Mouse (Mus musculus) megakaryocyte, adult 5-6 weeks (primary cell): Measurements from ENCODE around the gene Capn2. TPM values are rescaled to one million over a fixed set of nuclear protein-coding genes. Genes with fewer than 3 reads are reported as not detected.

Experiments
- ATAC-seq: 2 replicates; pipeline ENCODE4 v1.8.0; 2016; ENCODE audit warnings: mild to moderate bottlenecking, inconsistent platforms; ENCODE audit not compliant: poor library complexity, severe bottlenecking
- total RNA-seq, 2 experiments: library from RNA; stranded (forward) in 1 of 2; stranded (reverse) in 1 of 2; fragments of 153-499, 151-499 nt in 1 of 2; fragments of 221-1000, 200-1000 nt in 1 of 2; gene quantifications; 2 replicates each; pipeline versions ENCODE4 v1.2.3 to v1.2.4; 2015 to 2017

The Capn2 gene
- total RNA-seq, 2 experiments from 2014 or later = 122 to 241 TPM

- no peak for ATAC-seq
Observed at GRCm38 (mm10) chr1:182425176-182425575, 92.2 kb downstream of the Capn2 start.

GRCm38 (mm10) chr1:182424274-182424673, 93.1 kb downstream of the Capn2 start:
- no peak for ATAC-seq

GRCm38 (mm10) chr1:182419481-182419880, 97.9 kb downstream of the Capn2 start:
- no peak for ATAC-seq

Other genes starting within 250 kb of the Capn2 start
- 417 and 430 TPM in 2 replicates for gene Degs1, start 234.8 kb downstream of the Capn2 start, total RNA-seq (2015)
- gene Degs1, start 234.8 kb downstream of the Capn2 start, total RNA-seq (2017) = 194 and 208 TPM in 2 replicates
- gene Fbxo28, start 176.0 kb downstream of the Capn2 start, total RNA-seq (2015) = 20.8 and 23.8 TPM in 2 replicates
- gene Fbxo28, start 176.0 kb downstream of the Capn2 start, total RNA-seq (2017) = 21.2 and 23.3 TPM in 2 replicates
- 16.4 and 20.1 TPM in 2 replicates for gene Trp53bp2, start 108.4 kb downstream of the Capn2 start, total RNA-seq (2015)
- 9.0 and 9.4 TPM in 2 replicates for gene Trp53bp2, start 108.4 kb downstream of the Capn2 start, total RNA-seq (2017)
- gene Capn8, start 47.4 kb upstream of the Capn2 start, total RNA-seq (2015) = not detected in 2 replicates
- gene Capn8, start 47.4 kb upstream of the Capn2 start, total RNA-seq (2017) = not detected in 2 replicates
- not detected in 2 replicates for gene Ccdc185, start 231.6 kb upstream of the Capn2 start, total RNA-seq (2015)
- gene Ccdc185, start 231.6 kb upstream of the Capn2 start, total RNA-seq (2017) = not detected in 2 replicates
- not detected in 2 replicates for gene Susd4, start 246.3 kb upstream of the Capn2 start, total RNA-seq (2015)
- gene Susd4, start 246.3 kb upstream of the Capn2 start, total RNA-seq (2017) = not detected in 2 replicates